Mouse (Mus musculus): ENCODE measurements around the gene Trpv4. TPM values are rescaled to one million over a fixed set of nuclear protein-coding genes. Genes with fewer than 3 reads are reported as not detected.

Gene Trpv4
- polyA plus RNA-seq, 1 experiment from 2014 or later, result 0.38 TPM

DNA sequence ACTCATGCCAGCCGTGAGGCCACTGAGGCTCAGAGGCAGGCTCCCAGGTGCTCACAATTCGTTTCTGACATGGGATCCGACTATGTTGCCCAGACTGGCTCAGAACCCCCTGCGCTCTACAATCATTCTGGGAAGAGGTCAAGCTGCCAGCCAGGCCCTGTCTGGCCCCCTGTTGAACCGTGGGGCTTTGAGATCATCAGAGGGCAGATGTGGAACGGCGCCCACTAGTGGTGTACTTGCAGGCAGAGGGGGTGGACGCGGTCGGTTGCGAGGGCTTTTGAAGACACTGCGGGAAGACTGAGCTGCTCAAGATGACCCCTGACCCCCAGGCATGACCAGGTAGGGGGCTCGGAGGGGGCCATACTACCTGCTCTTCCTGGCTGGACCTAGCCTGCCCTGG, 14.9 kb upstream of the Trpv4 start:
- WGBS (ENCODE audit: insufficient replicate concordance), result 84% methylated on average over 13 of the region's 13 CpGs
- Histone ChIP-seq H3K4me2 (ENCODE audit: low read depth, low read length) (no peak overlapping the region), H3K9ac (replicated peaks) (no peak overlapping the region), H3K9me3 (ENCODE audit: low read length) (no peaks in the 10 kb centered on the region), H3K4me1 (ENCODE audit: insufficient read depth) (no peaks in the 10 kb centered on the region), H3K27ac (ENCODE audit: low read depth) (no peak overlapping the region), H3K27me3 (ENCODE audit: insufficient read depth, low read length) (no peaks in the 10 kb centered on the region), H3K36me3 (replicated peaks; ENCODE audit: insufficient read depth, low read length) (peaks cover 11% of the 10 kb centered on the region), H3K4me3 (ENCODE audit: low read depth, low read length) (no peak overlapping the region)
- DNase-seq (no peak), ATAC-seq (no peak)
- no peak for TF ChIP-seq EP300 (IDR thresholded peaks at IDR 0.05; ENCODE audit: low read depth)
- peak; percentile 18; the same call in 1 of the 2 replicates for TF ChIP-seq CTCF (IDR thresholded peaks at IDR 0.05; ENCODE audit: low read depth)

DNA sequence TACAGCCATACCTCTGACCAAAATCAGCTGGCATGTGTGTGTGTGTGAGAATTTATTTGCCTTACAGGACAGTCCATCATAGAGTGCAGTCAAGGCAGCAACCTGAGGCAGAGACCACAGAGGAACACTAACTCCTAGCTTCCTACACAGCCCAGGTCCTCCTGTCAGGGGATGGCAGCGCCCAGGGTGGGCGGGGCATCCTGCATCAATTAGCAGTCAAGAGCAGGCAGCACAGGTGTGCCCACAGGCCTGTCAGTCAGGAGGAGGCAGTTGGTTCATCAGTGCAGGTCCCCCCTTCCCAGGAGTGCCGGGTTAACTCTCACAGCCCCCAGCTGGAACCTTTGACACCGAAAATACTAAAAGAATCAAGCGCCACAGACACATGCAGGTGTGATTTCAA, 10.8 kb upstream of the Trpv4 start:
- Histone ChIP-seq H3K27ac (ENCODE audit: low read depth) (no peak overlapping the region), H3K4me3 (ENCODE audit: low read depth, low read length) (no peak overlapping the region), H3K27me3 (ENCODE audit: insufficient read depth, low read length) (no peaks in the 10 kb centered on the region), H3K36me3 (replicated peaks; ENCODE audit: insufficient read depth, low read length) (peaks cover 6% of the 10 kb centered on the region; the same call in 1 of the 2 replicates), H3K4me2 (ENCODE audit: low read depth, low read length) (no peak overlapping the region), H3K4me1 (ENCODE audit: insufficient read depth) (no peaks in the 10 kb centered on the region), H3K9ac (replicated peaks) (no peak overlapping the region), H3K9me3 (ENCODE audit: low read length) (no peaks in the 10 kb centered on the region)
- WGBS (ENCODE audit: insufficient replicate concordance), result 90% methylated on average over 5 of the region's 5 CpGs
- DNase-seq (no peak), ATAC-seq (no peak)
- TF ChIP-seq EP300 (IDR thresholded peaks at IDR 0.05; ENCODE audit: low read depth), result no peak
- TF ChIP-seq CTCF (IDR thresholded peaks at IDR 0.05; ENCODE audit: low read depth), result no peak

- H3K36me3 ChIP-seq (replicated peaks; ENCODE audit: insufficient read depth, low read length), result 0 out of 2 replicates have a peak, but pooled peaks cover 3% of the 10 kb centered on the region
- ATAC-seq, result peak; percentile 98
- H3K27me3 ChIP-seq (ENCODE audit: insufficient read depth, low read length), result no peaks in the 10 kb centered on the region
- DNase-seq, result peak; percentile 100
- peak overlapping the region; percentile 70 for H3K4me2 ChIP-seq (ENCODE audit: low read depth, low read length)
- H3K9ac ChIP-seq (replicated peaks), result no peak overlapping the region
- peak; percentile 100 for TF ChIP-seq CTCF (IDR thresholded peaks at IDR 0.05; ENCODE audit: low read depth)
- no peak for TF ChIP-seq EP300 (IDR thresholded peaks at IDR 0.05; ENCODE audit: low read depth)
- peak overlapping the region; percentile 70 for H3K27ac ChIP-seq (ENCODE audit: low read depth)
- no peaks in the 10 kb centered on the region for H3K9me3 ChIP-seq (ENCODE audit: low read length)
- H3K4me1 ChIP-seq (ENCODE audit: insufficient read depth), result no peaks in the 10 kb centered on the region
- H3K4me3 ChIP-seq (ENCODE audit: low read depth, low read length), result peak overlapping the region; percentile 40
- 3% methylated on average over 36 of the region's 36 CpGs for WGBS (ENCODE audit: insufficient replicate concordance)
Measured at GRCm38 (mm10) chr5:114667228-114667856, 9.1 kb upstream of the Trpv4 start.

DNA sequence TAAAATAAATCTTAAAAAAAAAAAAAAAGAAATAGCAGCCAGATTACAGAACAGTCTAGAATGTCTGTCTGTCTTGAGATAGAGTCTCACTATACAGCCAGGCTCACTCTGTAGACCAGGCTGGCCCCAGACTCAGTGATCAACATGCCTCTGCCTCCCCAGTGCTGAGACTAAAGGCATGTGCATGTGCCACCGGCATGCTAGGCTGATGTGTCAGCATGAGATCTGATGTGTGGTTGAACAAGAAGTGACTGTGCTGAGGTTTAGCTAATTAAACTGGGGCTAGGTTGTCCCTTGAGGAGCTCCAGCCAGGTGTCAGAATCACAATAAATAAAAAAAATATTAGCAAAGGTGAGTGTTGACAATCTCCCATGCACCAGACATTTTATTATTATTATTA, 8.4 kb upstream of the Trpv4 start:
- Histone ChIP-seq H3K4me3 (ENCODE audit: low read depth, low read length) (no peak overlapping the region), H3K27me3 (ENCODE audit: insufficient read depth, low read length) (no peaks in the 10 kb centered on the region), H3K27ac (ENCODE audit: low read depth) (no peak overlapping the region), H3K4me2 (ENCODE audit: low read depth, low read length) (0 out of 2 replicates have a peak overlapping the region, but pooled peaks have one; percentile 70), H3K9me3 (ENCODE audit: low read length) (no peaks in the 10 kb centered on the region), H3K4me1 (ENCODE audit: insufficient read depth) (no peaks in the 10 kb centered on the region), H3K36me3 (replicated peaks; ENCODE audit: insufficient read depth, low read length) (0 out of 2 replicates have a peak, but pooled peaks cover 3% of the 10 kb centered on the region), H3K9ac (replicated peaks) (no peak overlapping the region)
- ATAC-seq (no peak), DNase-seq (no peak)
- TF ChIP-seq EP300 (IDR thresholded peaks at IDR 0.05; ENCODE audit: low read depth) (no peak), CTCF (IDR thresholded peaks at IDR 0.05; ENCODE audit: low read depth) (no peak)
- WGBS (ENCODE audit: insufficient replicate concordance), result 62% methylated on average over 1 of the region's 1 CpGs

DNA sequence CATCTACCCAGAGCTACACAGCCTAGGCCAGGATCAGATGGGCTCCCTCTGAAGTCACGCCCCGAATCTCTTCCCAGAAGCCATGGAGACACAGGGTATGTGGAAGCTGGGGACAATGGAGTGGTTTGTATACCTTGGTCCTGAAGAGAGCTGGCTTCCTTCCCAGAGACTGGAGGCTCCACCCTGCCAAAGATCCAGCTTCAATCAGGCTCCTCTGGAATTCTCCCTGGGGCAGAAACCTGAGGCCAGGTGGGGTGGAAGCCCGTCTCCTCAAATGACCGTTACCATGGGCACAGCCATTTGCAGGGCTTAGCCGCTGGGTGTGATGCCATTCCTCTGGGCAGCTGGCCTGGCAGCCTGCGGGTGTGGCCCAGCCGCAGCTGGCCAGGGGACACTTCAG, 6.5 kb upstream of the Trpv4 start:
- TF ChIP-seq EP300 (IDR thresholded peaks at IDR 0.05; ENCODE audit: low read depth), result no peak
- no peak for TF ChIP-seq CTCF (IDR thresholded peaks at IDR 0.05; ENCODE audit: low read depth)
- ATAC-seq, result no peak
- Histone ChIP-seq H3K4me2 (ENCODE audit: low read depth, low read length) (no peak overlapping the region), H3K27me3 (ENCODE audit: insufficient read depth, low read length) (peaks cover 1% of the 10 kb centered on the region), H3K9me3 (ENCODE audit: low read length) (no peaks in the 10 kb centered on the region), H3K27ac (ENCODE audit: low read depth) (no peak overlapping the region), H3K9ac (replicated peaks) (no peak overlapping the region), H3K4me1 (ENCODE audit: insufficient read depth) (no peaks in the 10 kb centered on the region), H3K36me3 (replicated peaks; ENCODE audit: insufficient read depth, low read length) (0 out of 2 replicates have a peak, but pooled peaks cover under 1% of the 10 kb centered on the region), H3K4me3 (ENCODE audit: low read depth, low read length) (no peak overlapping the region)
- DNase-seq, result no peak
- WGBS (ENCODE audit: insufficient replicate concordance), result 85% methylated on average over 7 of the region's 7 CpGs

GRCm38 (mm10) chr5:114664139-114664538, 5.9 kb upstream of the Trpv4 start:
- no peak for ATAC-seq
- Histone ChIP-seq H3K27me3 (ENCODE audit: insufficient read depth, low read length) (peaks cover 7% of the 10 kb centered on the region), H3K36me3 (replicated peaks; ENCODE audit: insufficient read depth, low read length) (no peaks in the 10 kb centered on the region), H3K9ac (replicated peaks) (no peak overlapping the region), H3K4me2 (ENCODE audit: low read depth, low read length) (no peak overlapping the region), H3K9me3 (ENCODE audit: low read length) (no peaks in the 10 kb centered on the region), H3K27ac (ENCODE audit: low read depth) (no peak overlapping the region), H3K4me1 (ENCODE audit: insufficient read depth) (no peaks in the 10 kb centered on the region), H3K4me3 (ENCODE audit: low read depth, low read length) (no peak overlapping the region)
- DNase-seq, result no peak
- WGBS (ENCODE audit: insufficient replicate concordance), result 59% methylated on average over 4 of the region's 4 CpGs
- TF ChIP-seq EP300 (IDR thresholded peaks at IDR 0.05; ENCODE audit: low read depth) (no peak), CTCF (IDR thresholded peaks at IDR 0.05; ENCODE audit: low read depth) (no peak)
